Mouse (Mus musculus) ZHBTc4 (cell line): ENCODE measurements around the gene Wfdc11.
"Not testable (repeated sequence)": the region's sequence is repeated elsewhere in the genome, so short reads cannot be mapped to it uniquely, and the experiment has no call there.

Source experiments
- DNase-seq: peaks from one replicate; pipeline ENCODE4 v3.0.0-alpha.2; 2011; ENCODE audit warnings: low read depth, low spot score

Gene Wfdc11

GRCm38 (mm10) chr2:164641129-164641528 lies 32.8 kb downstream of the Wfdc11 start:
- DNase-seq, result peak; percentile 80

- DNase-seq, result no peak
Observed at GRCm38 (mm10) chr2:164638696-164639095, 35.2 kb downstream of the Wfdc11 start, which contains the start of gene Wfdc16. TSS of gene Wfdc16 (minus strand) at chr2:164638796.

DNA sequence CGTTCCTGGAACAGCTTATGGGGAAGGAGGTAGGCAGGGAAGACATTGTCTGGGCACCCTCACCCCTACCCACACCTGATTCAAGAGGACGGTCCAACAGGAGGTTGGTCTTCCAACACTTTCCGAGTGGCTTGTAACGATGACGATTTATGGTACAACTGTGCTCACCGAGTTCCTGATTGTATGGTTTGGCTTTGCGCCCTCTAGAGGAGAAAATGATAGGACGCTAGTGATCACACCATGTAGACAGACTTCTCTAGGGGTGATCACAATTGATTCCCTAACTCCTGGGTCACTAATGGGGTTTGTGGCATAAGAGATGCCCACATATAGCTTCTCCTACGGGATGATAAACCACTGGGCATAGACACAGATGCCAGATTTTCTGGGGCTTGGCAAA lies 38.6 kb downstream of the Wfdc11 start:
- peak; percentile 70 for DNase-seq

DNA sequence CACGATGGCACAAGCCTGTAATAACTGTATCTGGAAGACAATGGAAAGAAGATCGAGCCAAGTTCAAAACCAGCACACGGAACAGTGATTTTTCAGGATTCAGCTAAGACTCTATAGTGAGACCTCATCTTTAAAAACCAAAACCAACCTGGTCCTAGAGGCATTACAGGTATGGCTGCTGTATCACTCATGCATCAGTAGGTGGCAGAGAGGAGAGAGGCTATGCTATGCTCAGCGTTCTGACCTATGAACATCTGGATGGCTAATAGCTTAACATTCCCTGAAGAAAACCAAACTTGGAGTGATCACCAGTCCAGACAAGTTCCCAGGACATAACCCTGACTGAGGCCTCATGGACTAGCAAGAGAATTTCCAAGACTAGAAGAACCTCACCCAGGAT lies 52.1 kb downstream of the Wfdc11 start:
- DNase-seq, result no peak

DNA sequence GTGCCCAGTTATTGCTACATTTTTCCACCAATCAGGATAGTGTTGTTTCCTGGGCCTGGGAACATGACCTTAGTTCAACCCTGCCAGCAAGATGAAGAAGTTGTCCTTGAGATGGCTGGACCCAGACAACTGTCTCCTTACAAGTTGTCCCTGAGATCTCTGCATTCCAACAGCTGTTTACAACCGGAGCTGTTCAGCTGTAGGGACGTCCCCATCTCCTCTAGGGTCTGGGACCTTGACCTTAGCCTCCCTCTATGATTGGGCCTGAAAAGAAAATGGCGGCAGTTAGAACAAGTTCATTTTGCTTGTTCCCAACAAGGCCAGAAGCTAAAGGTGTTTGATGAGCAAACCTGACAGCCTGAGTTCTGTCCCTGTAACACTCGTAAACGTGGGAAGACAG lies 54.8 kb downstream of the Wfdc11 start:
- no peak for DNase-seq

GRCm38 (mm10) chr2:164615386-164615785 lies 58.5 kb downstream of the Wfdc11 start:
- DNase-seq, result no peak

DNA sequence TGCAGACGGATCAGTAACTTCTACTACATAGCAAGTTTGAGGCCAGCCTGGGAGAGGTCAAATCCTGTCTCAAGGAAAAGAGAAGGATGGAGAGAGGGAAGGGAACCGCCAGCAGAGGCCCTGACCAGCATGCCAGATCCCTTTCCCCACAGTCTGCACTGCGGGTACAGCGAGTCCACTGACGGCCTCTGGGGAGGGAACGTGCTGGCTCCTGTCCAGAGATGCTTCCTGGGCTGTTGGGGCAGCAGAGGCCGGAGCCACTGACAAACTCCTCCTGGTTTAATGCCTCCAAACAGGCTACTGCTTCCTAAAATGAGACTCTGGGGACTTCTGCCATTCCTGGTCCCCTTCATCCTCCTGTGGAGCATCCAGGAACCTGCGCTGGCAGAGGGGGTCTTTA lies 60.4 kb downstream of the Wfdc11 start, which contains the start of the genes Wfdc6b and Wfdc8:
TSS of gene Wfdc6b (plus strand) at position 52 of the 400 bp plus-strand sequence.
TSS of gene Wfdc8 (minus strand) at position 156 of the 400 bp plus-strand sequence.
- not testable (repeated sequence) for DNase-seq
